ENCODE assay signal across 8 mouse cellular contexts in genomic region chrX:60403062-60403763, GRCm38 (mm10).
DNase-seq lines count a peak whose midpoint lies in the region; ATAC-seq and TF ChIP-seq lines count a peak whose summit lies in the region.

No protein-coding gene starts in this region.

- no peaks in the 10 kb centered on the region for H3K9me3 ChIP-seq in forebrain, embryonic 11.5 days (ENCODE audit: control insufficient read depth, low read length)
- no peaks in the 10 kb centered on the region for H3K9me3 ChIP-seq in hindbrain, embryonic 13.5 days
- H3K9me3 ChIP-seq in liver, embryonic 11.5 days (ENCODE audit: control insufficient read depth, low read length) = no peaks in the 10 kb centered on the region

- no peaks in the 10 kb centered on the region for H3K36me3 ChIP-seq in forebrain, embryonic 11.5 days (ENCODE audit: control insufficient read depth, insufficient read depth, low read length)
- no peaks in the 10 kb centered on the region for H3K36me3 ChIP-seq in hindbrain, embryonic 13.5 days
- H3K36me3 ChIP-seq in liver, embryonic 11.5 days (ENCODE audit: control insufficient read depth, insufficient read depth, low read length) = no peaks in the 10 kb centered on the region

- ATAC-seq in forebrain, embryonic 11.5 days (replicated peaks; ENCODE audit: low FRiP score) = peak; percentile 14; the same call in 1 of the 2 replicates
- ATAC-seq in hindbrain, embryonic 13.5 days (ENCODE audit: low FRiP score) = peak; percentile 33
- peak; percentile 38 for ATAC-seq in liver, embryonic 11.5 days (replicated peaks; ENCODE audit: low FRiP score)

- H3K27ac ChIP-seq in left cerebral cortex, adult 2 months = peak overlapping the region; percentile 50
- H3K27ac ChIP-seq in forebrain, embryonic 11.5 days (ENCODE audit: low read depth, low read length) = no peak overlapping the region
- peak overlapping the region; percentile 73 for H3K27ac ChIP-seq in hindbrain, embryonic 13.5 days
- H3K27ac ChIP-seq in liver, embryonic 11.5 days (ENCODE audit: low read depth, low read length) = peak overlapping the region; percentile 26; the same call in 1 of the 2 replicates

- WGBS in forebrain, embryonic 11.5 days = 12% methylated on average over 40 of the region's 46 CpGs
- 13% methylated on average over 43 of the region's 46 CpGs for WGBS in hindbrain, embryonic 13.5 days
- 12% methylated on average over 36 of the region's 46 CpGs for WGBS in liver, embryonic 11.5 days

- peaks cover 1% of the 10 kb centered on the region; the same call in 1 of the 2 replicates for H3K4me1 ChIP-seq in forebrain, embryonic 11.5 days (replicated peaks; ENCODE audit: control insufficient read depth, insufficient read depth, low read length)
- H3K4me1 ChIP-seq in hindbrain, embryonic 13.5 days (replicated peaks) = peaks cover 11% of the 10 kb centered on the region
- H3K4me1 ChIP-seq in liver, embryonic 11.5 days (replicated peaks; ENCODE audit: control insufficient read depth, insufficient read depth, low read length) = no peaks in the 10 kb centered on the region

- peak overlapping the region; percentile 70 for H3K9ac ChIP-seq in forebrain, embryonic 11.5 days (ENCODE audit: low read length)
- peak overlapping the region; percentile 82 for H3K9ac ChIP-seq in hindbrain, embryonic 13.5 days
- peak overlapping the region; percentile 69 for H3K9ac ChIP-seq in liver, embryonic 11.5 days (ENCODE audit: low read depth, low read length)

- no peak for DNase-seq in left cerebral cortex, adult 2 months (ENCODE audit: extremely low spot score in 1 of 2, low spot score in 2 of 2)
- DNase-seq in left cerebral cortex, adult 9 months (ENCODE audit: low spot score in 2 of 2) = no peak
- DNase-seq in adrenal gland, postnatal 36 days = peak; percentile 18 to 41
- peak; percentile 51 for DNase-seq in forebrain, embryonic 11.5 days (ENCODE audit: low spot score)
- peak; percentile 32 for DNase-seq in liver, embryonic 11.5 days (ENCODE audit: low spot score)
- DNase-seq in neural tube, embryonic 10.5 days (ENCODE audit: extremely low spot score, low spot score) = peak; percentile 42
- DNase-seq in thymus, postnatal 14 days = peak; percentile 71

- TF ChIP-seq CTCF in left cerebral cortex, adult 2 months (IDR thresholded peaks at IDR 0.05) = no peak

- H3K4me2 ChIP-seq in forebrain, embryonic 11.5 days (ENCODE audit: low read depth, low read length, severe bottlenecking) = peak overlapping the region; percentile 60
- H3K4me2 ChIP-seq in hindbrain, embryonic 13.5 days = peak overlapping the region; percentile 60
- H3K4me2 ChIP-seq in liver, embryonic 11.5 days = peak overlapping the region; percentile 72

- H3K4me3 ChIP-seq in left cerebral cortex, adult 2 months = peak overlapping the region; percentile 68
- peak overlapping the region; percentile 62 for H3K4me3 ChIP-seq in forebrain, embryonic 11.5 days (ENCODE audit: low read depth, low read length)
- H3K4me3 ChIP-seq in hindbrain, embryonic 13.5 days = peak overlapping the region; percentile 64
- H3K4me3 ChIP-seq in liver, embryonic 11.5 days (ENCODE audit: low read depth, low read length) = peak overlapping the region; percentile 72

- intact Hi-C loops in left cerebral cortex, adult 2 months (cut with DNase I) = loop anchor here (5.0 to 10.0 kb wide), 5 partner anchors 156 to 1208 kb away; partner anchors contain the start of gene Fgf13

- no peaks in the 10 kb centered on the region for H3K27me3 ChIP-seq in forebrain, embryonic 11.5 days (ENCODE audit: control insufficient read depth, insufficient read depth, low read length)
- H3K27me3 ChIP-seq in hindbrain, embryonic 13.5 days = no peaks in the 10 kb centered on the region
- H3K27me3 ChIP-seq in liver, embryonic 11.5 days (replicated peaks; ENCODE audit: control insufficient read depth, insufficient read depth, low read length) = peaks cover 7% of the 10 kb centered on the region; the same call in 1 of the 2 replicates

Comparison
In these comparisons a context has a peak if more than half of its experiments do, and no peak if none do; other contexts are left out.
1. DNase-seq: peak in adrenal gland, postnatal 36 days (2 of 2), forebrain, embryonic 11.5 days (single experiment), liver, embryonic 11.5 days (single experiment), neural tube, embryonic 10.5 days (single experiment) and thymus, postnatal 14 days (single experiment); none in left cerebral cortex, adult 2 months (0 of 2) and left cerebral cortex, adult 9 months (0 of 2).
2. Peak in every context shown above with its lines, with median percentiles within 50 percentile points of each other: H3K4me3 ChIP-seq, ATAC-seq, H3K4me2 ChIP-seq and H3K9ac ChIP-seq.